Mouse (Mus musculus) embryonic facial prominence, embryonic 14.5 days (tissue): ENCODE results near the gene Ndufv2. TPM values are rescaled to one million over a fixed set of nuclear protein-coding genes. Genes with fewer than 3 reads are reported as not detected.
"Not testable (repeated sequence)": the region's sequence is repeated elsewhere in the genome, so short reads cannot be mapped to it uniquely, and the experiment has no call there.

Experiments used
- ATAC-seq: fragments of 200-750 bp; cut with Nextera tagmentation; 2 replicates; pipeline ENCODE4 v1.8.0; 2017; ENCODE audit warnings: low read depth, moderate number of reproducible peaks, moderate TSS enrichment
- DNase-seq: peaks from one replicate; pipeline ENCODE4 v3.0.0-alpha.2; 2015; ENCODE audit warnings: low spot score
- H3K27ac ChIP-seq: fragments of 300-500 bp; sonication (generic); replicated peaks from 2 replicates; pipeline ENCODE4 v1.5.1; 2014; ENCODE audit warnings: low read depth, mild to moderate bottlenecking, low read length, moderate library complexity
- H3K27me3 ChIP-seq: fragments of 300-500 bp; sonication (generic); replicated peaks from 2 replicates; pipeline ENCODE4 v1.6.1; 2014; ENCODE audit warnings: low read length; ENCODE audit not compliant: control insufficient read depth, insufficient read depth
- H3K36me3 ChIP-seq: fragments of 300-500 bp; sonication (generic); 2 replicates; pipeline ENCODE4 v1.6.1; 2014; ENCODE audit warnings: low read length, mixed read lengths; ENCODE audit not compliant: control insufficient read depth, insufficient read depth
- H3K4me1 ChIP-seq: fragments of 300-500 bp; sonication (generic); 2 replicates; pipeline ENCODE4 v1.6.1; 2014; ENCODE audit warnings: antibody characterized with exemption, low read length; ENCODE audit not compliant: control insufficient read depth, insufficient read depth
- H3K4me2 ChIP-seq: fragments of 300-500 bp; sonication (generic); 2 replicates; pipeline ENCODE4 v1.6.1; 2014; ENCODE audit warnings: low read depth, mild to moderate bottlenecking, low read length, moderate library complexity, mixed read lengths
- H3K4me3 ChIP-seq: fragments of 300-500 bp; sonication (generic); 2 replicates; pipeline ENCODE4 v1.5.1; 2014; ENCODE audit warnings: low read depth, mild to moderate bottlenecking, low read length
- H3K9ac ChIP-seq: fragments of 300-500 bp; sonication (generic); 2 replicates; pipeline ENCODE4 v1.6.1; 2014; ENCODE audit warnings: low read depth, mild to moderate bottlenecking, low read length, moderate library complexity, mixed read lengths
- H3K9me3 ChIP-seq: fragments of 300-500 bp; sonication (generic); 2 replicates; pipeline ENCODE4 v1.6.1; 2016; ENCODE audit warnings: low read length; ENCODE audit not compliant: control insufficient read depth
- WGBS: fragments of 180-500 bp; shearing (Covaris S2); extraction: QIAGEN DNeasy Blood & Tissue Kit; methylation state at CpG from one replicate; pipeline ENCODE4 v1.1.7; 2014; 5-methylcytosine and 5-hydroxymethylcytosine counted together
- polyA plus RNA-seq: library from polyadenylated mRNA; unstranded; fragments of >200 nt; fragmentation: Nextera tagmentation; extraction: Ambion mirVana; gene quantifications from 2 replicates; pipeline ENCODE4 v1.2.1, GENCODE M21; 2014

Gene Ndufv2
- polyA plus RNA-seq, 1 experiment from 2014 or later, result 361 TPM

- peaks cover 7% of the 10 kb centered on the region for H3K36me3 ChIP-seq
- no peaks in the 10 kb centered on the region for H3K9me3 ChIP-seq
- H3K4me2 ChIP-seq, result no peak overlapping the region
- 60% methylated on average over 5 of the region's 5 CpGs for WGBS
- no peaks in the 10 kb centered on the region for H3K4me1 ChIP-seq
- H3K27ac ChIP-seq, result no peak overlapping the region
- no peak overlapping the region for H3K4me3 ChIP-seq
- no peak for DNase-seq
- H3K9ac ChIP-seq, result no peak overlapping the region
- H3K27me3 ChIP-seq, result no peaks in the 10 kb centered on the region
- no peak for ATAC-seq
Measured at GRCm38 (mm10) chr17:66048199-66048598, 53.2 kb downstream of the Ndufv2 start.

- ATAC-seq, H3K27me3 ChIP-seq: not testable (repeated sequence)
Measured at GRCm38 (mm10) chr17:66043679-66044078, 57.7 kb downstream of the Ndufv2 start.

GRCm38 (mm10) chr17:66041020-66041419 is 60.3 kb downstream of the Ndufv2 start:
- WGBS, result 78% methylated on average over 5 of the region's 5 CpGs

More at GRCm38 (mm10) chr17:66043679-66044078, 57.7 kb downstream of the Ndufv2 start:
- H3K9ac ChIP-seq, DNase-seq, H3K4me2 ChIP-seq, H3K4me1 ChIP-seq, H3K27ac ChIP-seq, H3K4me3 ChIP-seq, H3K9me3 ChIP-seq: not testable (repeated sequence)
- H3K36me3 ChIP-seq, result peaks cover 13% of the 10 kb centered on the region
- WGBS, result 91% methylated on average over 4 of the region's 4 CpGs

GRCm38 (mm10) chr17:66033239-66033638 is 68.1 kb downstream of the Ndufv2 start:
- no peak for DNase-seq
- Histone ChIP-seq H3K4me3 (no peak overlapping the region), H3K9ac (no peak overlapping the region), H3K4me1 (no peaks in the 10 kb centered on the region), H3K9me3 (no peaks in the 10 kb centered on the region), H3K27ac (no peak overlapping the region), H3K27me3 (no peaks in the 10 kb centered on the region), H3K36me3 (peaks cover 17% of the 10 kb centered on the region; the same call in 1 of the 2 replicates), H3K4me2 (no peak overlapping the region)
- 89% methylated on average over 5 of the region's 5 CpGs for WGBS
- ATAC-seq, result no peak

More at GRCm38 (mm10) chr17:66041020-66041419, 60.3 kb downstream of the Ndufv2 start:
- no peaks in the 10 kb centered on the region for H3K4me1 ChIP-seq
- DNase-seq, result peak; percentile 1
- H3K27me3 ChIP-seq, result no peaks in the 10 kb centered on the region
- no peak overlapping the region for H3K4me2 ChIP-seq
- peaks cover 18% of the 10 kb centered on the region for H3K36me3 ChIP-seq
- H3K9ac ChIP-seq, result no peak overlapping the region
- no peaks in the 10 kb centered on the region for H3K9me3 ChIP-seq
- no peak for ATAC-seq
- H3K27ac ChIP-seq, result no peak overlapping the region
- H3K4me3 ChIP-seq, result no peak overlapping the region

GRCm38 (mm10) chr17:66031991-66032390 is 69.4 kb downstream of the Ndufv2 start:
- H3K27me3 ChIP-seq, result no peaks in the 10 kb centered on the region
- H3K9me3 ChIP-seq, result no peaks in the 10 kb centered on the region
- no peak overlapping the region for H3K4me3 ChIP-seq
- ATAC-seq, result no peak
- no peak for DNase-seq
- H3K27ac ChIP-seq, result no peak overlapping the region
- no peak overlapping the region for H3K9ac ChIP-seq
- H3K36me3 ChIP-seq, result peaks cover 27% of the 10 kb centered on the region
- no peaks in the 10 kb centered on the region for H3K4me1 ChIP-seq
- WGBS, result 87% methylated on average over 5 of the region's 5 CpGs
- no peak overlapping the region for H3K4me2 ChIP-seq

Other genes with a start within 250 kb of the Ndufv2 start
- gene Ralbp1, start 215.8 kb downstream of the Ndufv2 start, polyA plus RNA-seq, result 88.9 and 95.6 TPM in 2 replicates
- gene Twsg1, start 150.3 kb downstream of the Ndufv2 start, polyA plus RNA-seq, result 144 and 157 TPM in 2 replicates
- 24.9 and 25.2 TPM in 2 replicates for gene Ankrd12, start 24.5 kb downstream of the Ndufv2 start, polyA plus RNA-seq
- gene Washc1, start 10.0 kb upstream of the Ndufv2 start, polyA plus RNA-seq, result 35.1 and 37.6 TPM in 2 replicates
- gene Ddx11, start 22.0 kb upstream of the Ndufv2 start, polyA plus RNA-seq, result 11.1 and 12.0 TPM in 2 replicates